Mouse (Mus musculus): Measurements from ENCODE around the gene Garnl3. TPM values are rescaled to one million over a fixed set of nuclear protein-coding genes. Genes with fewer than 3 reads are reported as not detected.

Gene Garnl3
- total and polyA plus RNA-seq, 3 experiments: 13.3 to 15.0 (median 13.4) TPM

Other genes with a start within 250 kb of the Garnl3 start
- 100 to 1,000 TPM; 136 to 149 TPM for gene Rpl12, start 170.1 kb downstream of the Garnl3 start, total RNA-seq (2021)
- 146 and 165 TPM in 2 replicates for gene Rpl12, start 170.1 kb downstream of the Garnl3 start, polyA plus RNA-seq (2012; rRNA removed)
- 10 to 100 TPM; 18.0 to 25.6 TPM for gene Lrsam1, start 170.0 kb downstream of the Garnl3 start, total RNA-seq (2021)
- 24.8 and 26.0 TPM in 2 replicates for gene Lrsam1, start 170.0 kb downstream of the Garnl3 start, polyA plus RNA-seq (2012; rRNA removed)
- gene Slc2a8, start 149.6 kb downstream of the Garnl3 start, total RNA-seq (2021): 10 to 100 TPM; 14.1 to 23.9 TPM
- 525 and 573 TPM in 2 replicates for gene Slc2a8, start 149.6 kb downstream of the Garnl3 start, polyA plus RNA-seq (2012; rRNA removed)
- 10 to 100 TPM; 24.0 to 48.3 TPM for gene Angptl2, start 84.4 kb upstream of the Garnl3 start, total RNA-seq (2021)
- gene Angptl2, start 84.4 kb upstream of the Garnl3 start, polyA plus RNA-seq (2012; rRNA removed): 32.5 and 35.7 TPM in 2 replicates
- gene Ralgps1, start 239.8 kb upstream of the Garnl3 start, total RNA-seq (2021): 1 to 10 TPM; 4.2 to 5.1 TPM
- gene Ralgps1, start 239.8 kb upstream of the Garnl3 start, polyA plus RNA-seq (2012; rRNA removed): 2.8 and 3.8 TPM in 2 replicates

Data from adrenal gland, adult 2 months (tissue).